Mouse (Mus musculus): ENCODE measurements at regions not wholly inside any gene's neighbourhood (a gene's known extent, or its start where the extent isn't known, plus 50 kb on each side); places are given as distances from the start of the nearest gene placed in this dataset.

GRCm38 (mm10) chr12:35231414-35232321 lies 184.7 kb downstream of the Snx13 start:
- DNase-seq, result no peak

- DNase-seq, result no peak
Observed at GRCm38 (mm10) chr12:35220429-35220828, 173.4 kb downstream of the Snx13 start.

GRCm38 (mm10) chr12:35220002-35220401 lies 173.0 kb downstream of the Snx13 start:
- DNase-seq, result no peak

- no peak for DNase-seq
Observed at GRCm38 (mm10) chr12:35216725-35217124, 169.7 kb downstream of the Snx13 start.

GRCm38 (mm10) chr12:35209399-35209798 lies 162.4 kb downstream of the Snx13 start:
- DNase-seq, result no peak

GRCm38 (mm10) chr12:35207605-35208004 lies 160.6 kb downstream of the Snx13 start:
- no peak for DNase-seq

- DNase-seq, result no peak
Observed at GRCm38 (mm10) chr12:35203398-35203797, 156.4 kb downstream of the Snx13 start.

- DNase-seq, result no peak
Observed at GRCm38 (mm10) chr12:35200110-35200509, 153.1 kb downstream of the Snx13 start.

Data from thymus, postnatal 14 days (tissue).